ENCODE assay signal across 9 mouse cellular contexts in genomic region chr7:133638306-133638705, GRCm38 (mm10). TPM values are rescaled to one million over a fixed set of nuclear protein-coding genes. Genes with fewer than 3 reads are reported as not detected.
DNase-seq lines count a peak whose midpoint lies in the region; ATAC-seq and TF ChIP-seq lines count a peak whose summit lies in the region.
"Had no signal": no experiment of that assay in that cellular context is flagged by ENCODE, and none has a peak within 500 bp of the region (broad histone marks: within the 10 kb centered on the region; RNA-seq: fewer than 3 reads in every experiment).

No protein-coding gene starts in this region.

- peak overlapping the region; percentile 91 for H3K9ac ChIP-seq in embryonic facial prominence, embryonic 15.5 days
- H3K9ac ChIP-seq in intestine, postnatal 0 days (ENCODE audit: low read depth, low read length): peak overlapping the region; percentile 93
- H3K9ac ChIP-seq in lung, embryonic 15.5 days: peak overlapping the region; percentile 95

- TF ChIP-seq CTCF in intestine, postnatal 0 days (IDR thresholded peaks at IDR 0.05; ENCODE audit: low read depth): no peak

- no peaks in the 10 kb centered on the region for H3K9me3 ChIP-seq in megakaryocyte, embryonic 14.5 days
- H3K9me3 ChIP-seq in embryonic facial prominence, embryonic 15.5 days (replicated peaks): no peaks in the 10 kb centered on the region
- no peaks in the 10 kb centered on the region for H3K9me3 ChIP-seq in intestine, postnatal 0 days (ENCODE audit: control insufficient read depth)
- H3K9me3 ChIP-seq in lung, embryonic 15.5 days: no peaks in the 10 kb centered on the region

- no peaks in the 10 kb centered on the region for H3K27me3 ChIP-seq in megakaryocyte, embryonic 14.5 days (replicated peaks)
- no peaks in the 10 kb centered on the region for H3K27me3 ChIP-seq in embryonic facial prominence, embryonic 15.5 days
- no peaks in the 10 kb centered on the region for H3K27me3 ChIP-seq in intestine, postnatal 0 days (replicated peaks; ENCODE audit: control insufficient read depth, insufficient read depth, low read length)
- no peaks in the 10 kb centered on the region for H3K27me3 ChIP-seq in lung, embryonic 15.5 days

- H3K36me3 ChIP-seq in megakaryocyte, embryonic 14.5 days (replicated peaks; ENCODE audit: low read length): peaks cover 40% of the 10 kb centered on the region
- peaks cover 30% of the 10 kb centered on the region for H3K36me3 ChIP-seq in embryonic facial prominence, embryonic 15.5 days
- peaks cover 25% of the 10 kb centered on the region for H3K36me3 ChIP-seq in intestine, postnatal 0 days (ENCODE audit: control insufficient read depth, insufficient read depth)
- peaks cover 31% of the 10 kb centered on the region for H3K36me3 ChIP-seq in lung, embryonic 15.5 days

- H3K4me2 ChIP-seq in embryonic facial prominence, embryonic 15.5 days (replicated peaks): peak overlapping the region; percentile 82
- peak overlapping the region; percentile 82 for H3K4me2 ChIP-seq in intestine, postnatal 0 days (replicated peaks; ENCODE audit: low read depth)
- peak overlapping the region; percentile 71 for H3K4me2 ChIP-seq in lung, embryonic 15.5 days

- peak overlapping the region; percentile 99 for H3K4me3 ChIP-seq in megakaryocyte, embryonic 14.5 days (replicated peaks)
- H3K4me3 ChIP-seq in embryonic facial prominence, embryonic 15.5 days (replicated peaks): peak overlapping the region; percentile 98
- peak overlapping the region; percentile 97 for H3K4me3 ChIP-seq in intestine, postnatal 0 days (ENCODE audit: low read depth, low read length)
- peak overlapping the region; percentile 92 for H3K4me3 ChIP-seq in lung, embryonic 15.5 days

- DNase-seq in adipocyte (ENCODE audit: low spot score): peak; percentile 39
- DNase-seq in yolk sac, embryonic 10.5 days (ENCODE audit: low spot score): no peak
- no peak for DNase-seq in gastrocnemius, adult 18-20 months (ENCODE audit: low spot score)

- ATAC-seq in megakaryocyte, adult 5-6 weeks (ENCODE audit: poor library complexity, severe bottlenecking): no peak
- ATAC-seq in embryonic facial prominence, embryonic 15.5 days (ENCODE audit: insufficient number of reproducible peaks, low FRiP score, low TSS enrichment, low read depth): no peak
- ATAC-seq in intestine, postnatal 0 days: no peak
- no peak for ATAC-seq in lung, embryonic 15.5 days (ENCODE audit: borderline replicate concordance, extremely low read depth, low FRiP score, low TSS enrichment)

- peaks cover 14% of the 10 kb centered on the region for H3K4me1 ChIP-seq in megakaryocyte, embryonic 14.5 days
- peaks cover 17% of the 10 kb centered on the region for H3K4me1 ChIP-seq in embryonic facial prominence, embryonic 15.5 days
- peaks cover 6% of the 10 kb centered on the region; the same call in 1 of the 2 replicates for H3K4me1 ChIP-seq in intestine, postnatal 0 days (replicated peaks; ENCODE audit: control insufficient read depth, insufficient read depth, low read length)
- H3K4me1 ChIP-seq in lung, embryonic 15.5 days: peaks cover 11% of the 10 kb centered on the region

- peak overlapping the region; percentile 95; the same call in 1 of the 2 replicates for H3K27ac ChIP-seq in embryonic facial prominence, embryonic 15.5 days (replicated peaks)
- H3K27ac ChIP-seq in intestine, postnatal 0 days (ENCODE audit: low read depth, low read length): peak overlapping the region; percentile 94; the same call in 1 of the 2 replicates
- H3K27ac ChIP-seq in lung, embryonic 15.5 days: peak overlapping the region; percentile 86; the same call in 1 of the 2 replicates

- 8% methylated on average over 13 of the region's 13 CpGs for WGBS in embryonic facial prominence, embryonic 15.5 days
- 5% methylated on average over 13 of the region's 13 CpGs for WGBS in intestine, postnatal 0 days
- 5% methylated on average over 13 of the region's 13 CpGs for WGBS in lung, embryonic 15.5 days

RNA-seq across cellular contexts. Expression of gene Edrf1, which starts 1.0 kb away (rescaled TPM):
- 1.2 TPM in 1 of 2 replicates, not detected in the other for polyA plus RNA-seq in megakaryocyte, embryonic 14.5 days (2012; ENCODE audit: insufficient read depth, low replicate concordance)
- total RNA-seq in megakaryocyte, adult 5-6 weeks (2015): 10.3 and 10.5 TPM in 2 replicates
- total RNA-seq in megakaryocyte, adult 5-6 weeks (2017): 14.6 and 24.0 TPM in 2 replicates
- polyA plus RNA-seq in embryonic facial prominence, embryonic 15.5 days (2015; fragmentation: Nextera tagmentation; extraction: Ambion mirVana): 16.6 and 17.7 TPM in 2 replicates
- polyA plus RNA-seq in intestine, postnatal 0 days (2015; fragmentation: Nextera tagmentation; extraction: Ambion mirVana): 5.8 and 6.1 TPM in 2 replicates
- polyA plus RNA-seq in lung, embryonic 15.5 days (2015; fragmentation: Nextera tagmentation; extraction: Ambion mirVana): 18.6 and 18.9 TPM in 2 replicates
- 1 to 10 TPM; 7.8 to 8.3 TPM for total RNA-seq in gastrocnemius, adult 18-20 months (2021)

RNA-seq across cellular contexts. Expression of gene Tex36, which starts 36.3 kb away (rescaled TPM):
- polyA plus RNA-seq in megakaryocyte, embryonic 14.5 days (2012; ENCODE audit: insufficient read depth, low replicate concordance): not detected in 2 replicates
- total RNA-seq in megakaryocyte, adult 5-6 weeks (2015): not detected in 2 replicates
- not detected in 2 replicates for total RNA-seq in megakaryocyte, adult 5-6 weeks (2017)
- not detected in 2 replicates for polyA plus RNA-seq in embryonic facial prominence, embryonic 15.5 days (2015; fragmentation: Nextera tagmentation; extraction: Ambion mirVana)
- not detected in 2 replicates for polyA plus RNA-seq in intestine, postnatal 0 days (2015; fragmentation: Nextera tagmentation; extraction: Ambion mirVana)
- not detected in 2 replicates for polyA plus RNA-seq in lung, embryonic 15.5 days (2015; fragmentation: Nextera tagmentation; extraction: Ambion mirVana)
- not detected for total RNA-seq in gastrocnemius, adult 18-20 months (2021)
- total RNA-seq: heart, postnatal 36 days had no signal

RNA-seq across cellular contexts. Expression of gene Mmp21, which starts 41.6 kb away (rescaled TPM):
- polyA plus RNA-seq in megakaryocyte, embryonic 14.5 days (2012; ENCODE audit: insufficient read depth, low replicate concordance): not detected in 2 replicates
- not detected in 2 replicates for total RNA-seq in megakaryocyte, adult 5-6 weeks (2015)
- not detected in 2 replicates for total RNA-seq in megakaryocyte, adult 5-6 weeks (2017)
- polyA plus RNA-seq in embryonic facial prominence, embryonic 15.5 days (2015; fragmentation: Nextera tagmentation; extraction: Ambion mirVana): 0.13 and 0.17 TPM in 2 replicates
- 0.08 TPM in 1 of 2 replicates, not detected in the other for polyA plus RNA-seq in intestine, postnatal 0 days (2015; fragmentation: Nextera tagmentation; extraction: Ambion mirVana)
- polyA plus RNA-seq in lung, embryonic 15.5 days (2015; fragmentation: Nextera tagmentation; extraction: Ambion mirVana): 0.07 and 0.10 TPM in 2 replicates
- total RNA-seq in gastrocnemius, adult 18-20 months (2021): not detected
- total RNA-seq: heart, postnatal 36 days had no signal
